Mouse (Mus musculus) midbrain, embryonic 10.5 days (tissue): ENCODE data around the gene 0610037L13Rik. TPM values are rescaled to one million over a fixed set of nuclear protein-coding genes. Genes with fewer than 3 reads are reported as not detected.

Experiments used
- DNase-seq: peaks from one replicate; pipeline ENCODE4 v3.0.0-alpha.2; 2017; ENCODE audit warnings: low spot score
- H3K27ac ChIP-seq: fragments of 300-500 bp; sonication (generic); replicated peaks from 2 replicates; pipeline ENCODE4 v1.5.1; 2016; ENCODE audit warnings: mild to moderate bottlenecking
- H3K27me3 ChIP-seq: fragments of 300-500 bp; sonication (generic); 2 replicates; pipeline ENCODE4 v1.6.1; 2016; ENCODE audit warnings: low read depth, mild to moderate bottlenecking; ENCODE audit not compliant: poor library complexity, severe bottlenecking
- H3K36me3 ChIP-seq: fragments of 300-500 bp; sonication (generic); 2 replicates; pipeline ENCODE4 v1.6.1; 2016; ENCODE audit warnings: mild to moderate bottlenecking, moderate library complexity
- H3K4me1 ChIP-seq: fragments of 300-500 bp; sonication (generic); 2 replicates; pipeline ENCODE4 v1.6.1; 2016
- H3K4me3 ChIP-seq: fragments of 300-500 bp; sonication (generic); 2 replicates; pipeline ENCODE4 v1.5.1; 2016; ENCODE audit warnings: mild to moderate bottlenecking, moderate library complexity
- H3K9me3 ChIP-seq: fragments of 300-500 bp; sonication (generic); replicated peaks from 2 replicates; pipeline ENCODE4 v1.6.1; 2016; ENCODE audit warnings: mild to moderate bottlenecking
- WGBS: fragments of 180-500 bp; shearing (Covaris S2); methylation state at CpG from one replicate; pipeline ENCODE4 v1.1.7; 2016; 5-methylcytosine and 5-hydroxymethylcytosine counted together
- polyA plus RNA-seq: library from polyadenylated mRNA; unstranded; fragments of >200 nt; fragmentation: Nextera tagmentation; extraction: Ambion mirVana; gene quantifications from 2 replicates; pipeline ENCODE4 v1.2.1, GENCODE M21; 2016

The 0610037L13Rik gene
- polyA plus RNA-seq, 1 experiment from 2014 or later: 113 TPM

GRCm38 (mm10) chr4:107923145-107923802 is 33.7 kb downstream of the 0610037L13Rik start, which contains the start of gene Cpt2:
Gene Cpt2 (minus strand): TSS chr4:107923610.
- WGBS: 2% methylated on average over 38 of the region's 38 CpGs
- Histone ChIP-seq H3K9me3 (no peaks in the 10 kb centered on the region), H3K27me3 (no peaks in the 10 kb centered on the region), H3K4me1 (peaks cover 18% of the 10 kb centered on the region), H3K36me3 (peaks cover 9% of the 10 kb centered on the region; the same call in 1 of the 2 replicates), H3K27ac (peak within 1 kb of the TSS; percentile 92), H3K4me3 (peak within 1 kb of the TSS; percentile 87)
- DNase-seq: peak; percentile 96

DNA sequence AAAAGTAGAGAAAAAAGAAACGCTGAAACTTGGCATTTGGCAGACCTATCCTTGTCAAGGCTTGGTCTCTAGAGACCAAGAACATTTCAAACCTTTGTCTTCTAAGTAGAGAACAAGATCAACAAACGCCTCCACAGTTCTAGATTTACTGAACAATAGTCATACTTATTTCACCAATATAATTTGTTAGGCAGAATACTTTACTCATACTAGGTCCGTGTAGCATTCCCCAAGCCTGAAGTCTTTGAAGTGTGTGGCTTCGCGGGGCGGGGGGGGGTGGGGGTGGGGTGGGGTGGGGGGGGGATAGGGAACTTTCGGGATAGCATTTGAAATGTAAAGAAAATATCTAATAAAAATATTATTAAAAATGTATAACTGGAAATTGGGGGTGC is 34.2 kb downstream of the 0610037L13Rik start:
- H3K4me3 ChIP-seq: peak overlapping the region; percentile 87
- no peaks in the 10 kb centered on the region for H3K9me3 ChIP-seq
- peaks cover 18% of the 10 kb centered on the region for H3K4me1 ChIP-seq
- no peak for DNase-seq
- WGBS: 52% methylated on average over 7 of the region's 7 CpGs
- peaks cover 8% of the 10 kb centered on the region; the same call in 1 of the 2 replicates for H3K36me3 ChIP-seq
- H3K27me3 ChIP-seq: no peaks in the 10 kb centered on the region
- H3K27ac ChIP-seq: peak overlapping the region; percentile 92

DNA sequence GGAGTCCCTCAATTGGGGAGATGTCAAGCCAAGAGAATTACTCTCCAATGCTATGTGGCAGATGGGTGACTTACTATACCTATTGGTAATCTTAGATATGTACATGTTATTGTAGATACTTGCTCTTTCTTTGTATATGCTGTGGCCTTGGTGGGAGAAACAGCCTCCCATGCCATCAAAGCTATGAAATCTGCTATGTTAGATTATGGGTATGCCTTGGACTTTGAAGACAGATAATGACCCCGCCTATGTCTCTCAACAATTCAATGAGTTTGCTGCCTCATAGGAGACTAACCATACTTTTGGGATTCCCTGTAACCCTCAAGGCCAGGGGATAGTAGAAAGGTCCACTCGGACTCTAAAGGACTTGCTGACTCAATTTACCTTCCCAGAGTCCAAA is 38.7 kb downstream of the 0610037L13Rik start:
- H3K4me3 ChIP-seq: no peak overlapping the region
- no peaks in the 10 kb centered on the region for H3K4me1 ChIP-seq
- H3K27ac ChIP-seq: no peak overlapping the region
- H3K9me3 ChIP-seq: no peaks in the 10 kb centered on the region
- 70% methylated on average over 2 of the region's 2 CpGs for WGBS
- DNase-seq: no peak
- H3K36me3 ChIP-seq: no peaks in the 10 kb centered on the region
- no peaks in the 10 kb centered on the region for H3K27me3 ChIP-seq

- H3K27ac ChIP-seq: no peak overlapping the region
- H3K9me3 ChIP-seq: no peaks in the 10 kb centered on the region
- no peaks in the 10 kb centered on the region for H3K36me3 ChIP-seq
- no peak for DNase-seq
- whole genome bisulfite sequencing: 81% methylated on average over 2 of the region's 2 CpGs
- no peak overlapping the region for H3K4me3 ChIP-seq
- H3K27me3 ChIP-seq: no peaks in the 10 kb centered on the region
- H3K4me1 ChIP-seq: no peaks in the 10 kb centered on the region
Measured at GRCm38 (mm10) chr4:107928726-107929125, 39.1 kb downstream of the 0610037L13Rik start.

- DNase-seq: no peak
- Histone ChIP-seq H3K4me3 (no peak overlapping the region), H3K27me3 (no peaks in the 10 kb centered on the region), H3K9me3 (no peaks in the 10 kb centered on the region), H3K4me1 (no peaks in the 10 kb centered on the region), H3K36me3 (no peaks in the 10 kb centered on the region), H3K27ac (no peak overlapping the region)
- WGBS: 81% methylated on average over 3 of the region's 3 CpGs
Measured at GRCm38 (mm10) chr4:107931453-107931852, 41.8 kb downstream of the 0610037L13Rik start.

DNA sequence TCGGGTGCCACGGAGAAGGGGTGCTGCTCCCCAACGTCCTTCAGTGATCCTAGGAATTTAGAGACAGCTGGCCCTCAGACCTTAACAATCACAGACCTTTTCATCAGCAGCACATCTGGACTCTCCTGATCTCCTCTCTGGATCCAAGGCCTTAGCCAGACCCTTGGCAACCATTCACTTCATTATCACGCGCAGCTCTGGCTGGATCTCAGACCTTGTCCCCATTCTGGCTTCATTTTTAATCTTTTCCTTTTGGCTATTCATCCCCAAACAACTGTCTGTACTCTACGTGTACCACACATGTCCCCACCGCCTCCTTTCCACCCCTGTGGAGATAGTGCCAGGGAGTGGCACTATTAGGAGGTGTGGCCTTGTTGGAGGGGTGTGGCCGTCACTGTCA is 43.6 kb downstream of the 0610037L13Rik start:
- no peaks in the 10 kb centered on the region for H3K27me3 ChIP-seq
- H3K27ac ChIP-seq: no peak overlapping the region
- no peak for DNase-seq
- no peaks in the 10 kb centered on the region for H3K36me3 ChIP-seq
- WGBS: 91% methylated on average over 8 of the region's 8 CpGs
- H3K9me3 ChIP-seq: no peaks in the 10 kb centered on the region
- no peaks in the 10 kb centered on the region for H3K4me1 ChIP-seq
- no peak overlapping the region for H3K4me3 ChIP-seq

GRCm38 (mm10) chr4:107935254-107935653 is 45.6 kb downstream of the 0610037L13Rik start:
- WGBS: 65% methylated on average over 3 of the region's 3 CpGs
- Histone ChIP-seq H3K4me3 (no peak overlapping the region), H3K4me1 (no peaks in the 10 kb centered on the region), H3K36me3 (no peaks in the 10 kb centered on the region), H3K27ac (no peak overlapping the region), H3K27me3 (no peaks in the 10 kb centered on the region), H3K9me3 (no peaks in the 10 kb centered on the region)
- DNase-seq: no peak

GRCm38 (mm10) chr4:107937338-107937737 is 47.7 kb downstream of the 0610037L13Rik start:
- peak; percentile 53 for DNase-seq
- Histone ChIP-seq H3K27me3 (no peaks in the 10 kb centered on the region), H3K4me3 (no peak overlapping the region), H3K27ac (no peak overlapping the region), H3K4me1 (no peaks in the 10 kb centered on the region), H3K36me3 (no peaks in the 10 kb centered on the region), H3K9me3 (no peaks in the 10 kb centered on the region)
- WGBS: 32% methylated on average over 6 of the region's 6 CpGs

DNA sequence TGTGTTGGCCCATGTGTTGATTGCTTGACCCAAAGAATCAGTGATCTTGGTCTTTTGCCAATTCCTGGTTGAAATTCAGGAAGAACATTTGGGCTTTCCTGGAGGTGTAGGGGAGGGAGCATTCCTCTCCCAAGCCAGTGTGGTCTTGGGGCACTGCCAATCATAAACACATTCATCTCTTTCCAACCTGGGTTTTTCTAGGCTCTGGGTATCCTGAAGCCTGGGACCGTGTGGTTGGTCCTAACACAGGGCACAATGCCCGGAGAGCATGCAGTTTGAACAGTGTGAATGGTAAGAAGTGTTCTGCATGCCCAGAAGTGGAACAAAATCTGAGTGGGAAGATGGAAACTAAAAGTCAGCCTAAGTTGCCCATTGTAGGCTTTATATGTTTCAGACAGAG is 48.5 kb downstream of the 0610037L13Rik start:
- H3K36me3 ChIP-seq: no peaks in the 10 kb centered on the region
- H3K27ac ChIP-seq: no peak overlapping the region
- no peaks in the 10 kb centered on the region for H3K27me3 ChIP-seq
- no peaks in the 10 kb centered on the region for H3K9me3 ChIP-seq
- no peaks in the 10 kb centered on the region for H3K4me1 ChIP-seq
- DNase-seq: no peak
- H3K4me3 ChIP-seq: no peak overlapping the region
- 86% methylated on average over 2 of the region's 2 CpGs for WGBS

DNA sequence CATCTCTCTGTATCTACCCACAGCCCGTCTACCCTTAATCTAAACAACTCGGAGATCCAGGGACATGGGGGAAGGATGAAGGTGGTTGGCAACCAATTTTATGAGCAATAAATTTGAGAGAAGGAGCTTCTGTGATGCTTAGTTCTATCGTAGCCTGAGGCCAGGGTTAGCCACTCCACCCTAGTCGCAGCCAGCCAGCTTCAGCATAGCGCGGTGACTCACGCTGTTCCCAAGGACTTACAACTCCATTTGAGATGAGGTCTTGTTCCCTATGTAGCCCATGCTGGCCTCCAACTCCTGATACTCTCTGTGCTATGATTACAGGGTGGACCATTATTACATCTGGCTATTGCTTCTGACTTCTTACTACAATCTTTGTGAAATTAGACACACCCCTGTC is 53.1 kb downstream of the 0610037L13Rik start:
- H3K27me3 ChIP-seq: no peaks in the 10 kb centered on the region
- DNase-seq: no peak
- H3K27ac ChIP-seq: no peak overlapping the region
- 95% methylated on average over 7 of the region's 7 CpGs for WGBS
- H3K4me3 ChIP-seq: no peak overlapping the region
- H3K36me3 ChIP-seq: no peaks in the 10 kb centered on the region
- H3K4me1 ChIP-seq: no peaks in the 10 kb centered on the region
- no peaks in the 10 kb centered on the region for H3K9me3 ChIP-seq

DNA sequence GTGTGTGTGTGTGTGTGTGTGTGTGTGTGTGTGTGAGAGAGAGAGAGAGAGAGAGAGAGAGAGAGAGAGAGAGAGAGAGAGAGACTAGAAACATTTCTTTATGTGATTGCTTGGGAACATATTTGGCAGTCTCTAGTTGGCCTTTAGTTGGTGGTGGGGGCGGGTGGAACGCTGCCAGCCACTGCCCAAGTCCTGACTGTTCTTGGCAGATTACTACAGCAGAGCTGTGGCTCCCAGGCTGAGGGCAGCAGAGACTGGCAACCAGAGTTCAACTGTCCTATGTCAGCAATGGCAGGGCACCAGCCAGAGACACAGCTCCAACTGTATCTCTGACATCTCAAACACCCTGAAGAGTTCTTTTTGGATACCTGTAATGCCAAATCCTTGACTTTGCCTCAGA is 54.5 kb downstream of the 0610037L13Rik start:
- Histone ChIP-seq H3K4me3 (no peak overlapping the region), H3K27ac (no peak overlapping the region), H3K27me3 (no peaks in the 10 kb centered on the region), H3K36me3 (no peaks in the 10 kb centered on the region), H3K9me3 (no peaks in the 10 kb centered on the region), H3K4me1 (no peaks in the 10 kb centered on the region)
- no peak for DNase-seq
- 78% methylated on average over 2 of the region's 2 CpGs for WGBS
